Mouse (Mus musculus) kidney, postnatal 0 days (tissue): ENCODE measurements around the gene Slc37a4. TPM values are rescaled to one million over a fixed set of nuclear protein-coding genes. Genes with fewer than 3 reads are reported as not detected.
"Not testable (repeated sequence)": the region's sequence is repeated elsewhere in the genome, so short reads cannot be mapped to it uniquely, and the experiment has no call there.

Source experiments
- ATAC-seq: fragments of 200-750 bp; cut with Nextera tagmentation; replicated peaks from 2 replicates; pipeline ENCODE4 v1.8.0; 2017; ENCODE audit warnings: low read depth, moderate number of reproducible peaks, moderate TSS enrichment, moderate library complexity; ENCODE audit not compliant: low FRiP score
- DNase-seq: peaks from one replicate; pipeline ENCODE4 v3.0.0-alpha.2; 2016; ENCODE audit warnings: low spot score
- H3K27ac ChIP-seq: fragments of 300-500 bp; sonication (generic); 2 replicates; pipeline ENCODE4 v1.5.1; 2014; ENCODE audit warnings: mild to moderate bottlenecking
- H3K27me3 ChIP-seq: fragments of 300-500 bp; sonication (generic); 2 replicates; pipeline ENCODE4 v1.6.1; 2014; ENCODE audit warnings: low read length, mixed read lengths; ENCODE audit not compliant: insufficient read depth
- H3K36me3 ChIP-seq: fragments of 300-500 bp; sonication (generic); 2 replicates; pipeline ENCODE4 v1.6.1; 2014; ENCODE audit warnings: low read length, mixed read lengths; ENCODE audit not compliant: insufficient read depth
- H3K4me1 ChIP-seq: fragments of 300-500 bp; sonication (generic); replicated peaks from 2 replicates; pipeline ENCODE4 v1.6.1; 2014; ENCODE audit warnings: antibody characterized with exemption, low read length, mixed read lengths; ENCODE audit not compliant: insufficient read depth
- H3K4me2 ChIP-seq: fragments of 300-500 bp; sonication (generic); 2 replicates; pipeline ENCODE4 v1.6.1; 2014; ENCODE audit warnings: mild to moderate bottlenecking, low read length, moderate library complexity, mixed read lengths
- H3K4me3 ChIP-seq: fragments of 300-500 bp; sonication (generic); replicated peaks from 2 replicates; pipeline ENCODE4 v1.5.1; 2014; ENCODE audit warnings: low read depth, low read length
- H3K9ac ChIP-seq: fragments of 300-500 bp; sonication (generic); 2 replicates; pipeline ENCODE4 v1.6.1; 2014; ENCODE audit warnings: low read depth, low read length
- H3K9me3 ChIP-seq: fragments of 300-500 bp; sonication (generic); replicated peaks from 2 replicates; pipeline ENCODE4 v1.6.1; 2016; ENCODE audit warnings: low read length, inconsistent platforms, mixed read lengths
- CTCF ChIP-seq: IDR thresholded peaks from 2 replicates; pipeline ENCODE4 v1.5.1; 2016; ENCODE audit warnings: antibody characterized with exemption, low read depth, mild to moderate bottlenecking, moderate library complexity
- WGBS: fragments of 180-500 bp; shearing (Covaris S2); extraction: QIAGEN DNeasy Blood & Tissue Kit; methylation state at CpG from one replicate; pipeline ENCODE4 v1.1.7; 2014; 5-methylcytosine and 5-hydroxymethylcytosine counted together
- polyA plus RNA-seq: library from polyadenylated mRNA; unstranded; fragments of >200 nt; fragmentation: Nextera tagmentation; extraction: Ambion mirVana; gene quantifications from 2 replicates; pipeline ENCODE4 v1.2.1, GENCODE M21; 2015

The Slc37a4 gene
- polyA plus RNA-seq, 1 experiment from 2014 or later = 88.7 TPM

DNA sequence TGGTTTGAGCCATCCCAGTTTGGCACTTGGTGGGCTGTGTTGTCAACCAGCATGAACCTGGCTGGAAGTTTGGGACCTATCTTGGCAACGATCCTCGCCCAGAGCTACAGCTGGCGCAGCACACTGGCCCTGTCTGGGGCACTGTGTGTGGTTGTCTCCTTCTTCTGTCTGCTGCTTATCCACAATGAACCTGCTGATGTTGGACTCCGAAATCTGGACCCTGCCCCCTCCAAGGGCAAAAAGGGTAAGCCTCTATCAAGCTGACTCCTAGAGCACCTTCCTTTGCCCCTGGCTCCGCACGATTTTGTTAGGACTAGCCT lies 3.1 kb downstream of the Slc37a4 start:
- Histone ChIP-seq H3K27ac (0 out of 2 replicates have a peak overlapping the region, but pooled peaks have one; percentile 91), H3K4me1 (peaks cover 11% of the 10 kb centered on the region; the same call in 1 of the 2 replicates), H3K4me2 (peak overlapping the region; percentile 99; the same call in 1 of the 2 replicates), H3K9ac (peak overlapping the region; percentile 44; the same call in 1 of the 2 replicates), H3K4me3 (no peak overlapping the region; the same call in 1 of the 2 replicates), H3K36me3 (peaks cover 44% of the 10 kb centered on the region), H3K9me3 (no peaks in the 10 kb centered on the region), H3K27me3 (no peaks in the 10 kb centered on the region)
- WGBS = 89% methylated on average over 6 of the region's 6 CpGs
- no peak for TF ChIP-seq CTCF
- ATAC-seq = no peak
- DNase-seq = no peak

DNA sequence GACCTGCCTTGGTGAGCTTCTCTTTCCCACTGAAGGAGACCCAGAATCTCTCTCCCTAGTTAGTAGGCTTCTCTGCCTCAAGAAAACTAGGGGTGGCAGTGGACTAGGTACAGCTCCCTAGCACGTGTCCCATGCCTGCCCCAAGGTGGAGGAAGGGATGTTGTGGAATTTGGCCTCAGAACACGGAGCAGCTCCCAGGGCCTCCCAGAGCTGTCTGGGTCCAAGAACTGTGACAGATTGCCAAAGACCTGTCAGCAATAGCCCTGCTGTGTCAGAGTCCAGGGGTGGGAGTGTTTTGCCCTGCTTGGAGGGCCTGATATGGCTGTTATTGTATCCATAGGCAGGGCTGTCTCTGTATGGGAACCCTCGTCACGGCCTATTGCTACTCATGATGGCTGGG lies 4.4 kb downstream of the Slc37a4 start:
- H3K27me3 ChIP-seq = no peaks in the 10 kb centered on the region
- no peak overlapping the region for H3K27ac ChIP-seq
- H3K4me3 ChIP-seq = no peak overlapping the region
- peak; percentile 6; the same call in 1 of the 2 replicates for ATAC-seq
- H3K36me3 ChIP-seq = peaks cover 48% of the 10 kb centered on the region
- H3K4me1 ChIP-seq = peaks cover 11% of the 10 kb centered on the region; the same call in 1 of the 2 replicates
- 69% methylated on average over 4 of the region's 4 CpGs for WGBS
- no peak overlapping the region for H3K4me2 ChIP-seq
- no peak overlapping the region for H3K9ac ChIP-seq
- DNase-seq = peak; percentile 33
- no peak for TF ChIP-seq CTCF
- H3K9me3 ChIP-seq = no peaks in the 10 kb centered on the region

DNA sequence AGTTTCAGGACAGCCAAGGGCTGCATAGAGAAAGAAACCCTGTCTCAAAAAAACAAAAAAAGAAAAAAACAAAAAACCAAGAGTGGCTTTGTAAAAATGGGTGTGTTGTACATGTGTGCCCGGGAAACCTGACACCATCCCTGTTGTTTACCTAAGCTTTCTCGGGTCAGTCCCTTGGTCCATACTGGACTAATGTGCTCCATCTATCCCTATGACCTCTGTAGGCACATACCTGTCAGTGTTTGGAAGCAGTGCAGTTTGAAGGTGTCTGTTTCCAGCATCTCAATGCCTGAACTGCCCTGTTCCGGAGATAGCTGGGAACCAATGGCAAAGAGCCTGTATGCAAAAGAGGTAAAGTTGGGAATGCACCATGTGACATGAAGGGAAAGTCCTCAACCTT lies 8.4 kb downstream of the Slc37a4 start:
- Histone ChIP-seq H3K27ac (no peak overlapping the region), H3K27me3 (no peaks in the 10 kb centered on the region), H3K4me3 (no peak overlapping the region), H3K4me1 (no peaks in the 10 kb centered on the region), H3K9me3 (no peaks in the 10 kb centered on the region), H3K9ac (no peak overlapping the region), H3K36me3 (peaks cover 49% of the 10 kb centered on the region), H3K4me2 (no peak overlapping the region)
- DNase-seq = no peak
- no peak for ATAC-seq
- WGBS = 53% methylated on average over 3 of the region's 3 CpGs
- no peak for TF ChIP-seq CTCF

DNA sequence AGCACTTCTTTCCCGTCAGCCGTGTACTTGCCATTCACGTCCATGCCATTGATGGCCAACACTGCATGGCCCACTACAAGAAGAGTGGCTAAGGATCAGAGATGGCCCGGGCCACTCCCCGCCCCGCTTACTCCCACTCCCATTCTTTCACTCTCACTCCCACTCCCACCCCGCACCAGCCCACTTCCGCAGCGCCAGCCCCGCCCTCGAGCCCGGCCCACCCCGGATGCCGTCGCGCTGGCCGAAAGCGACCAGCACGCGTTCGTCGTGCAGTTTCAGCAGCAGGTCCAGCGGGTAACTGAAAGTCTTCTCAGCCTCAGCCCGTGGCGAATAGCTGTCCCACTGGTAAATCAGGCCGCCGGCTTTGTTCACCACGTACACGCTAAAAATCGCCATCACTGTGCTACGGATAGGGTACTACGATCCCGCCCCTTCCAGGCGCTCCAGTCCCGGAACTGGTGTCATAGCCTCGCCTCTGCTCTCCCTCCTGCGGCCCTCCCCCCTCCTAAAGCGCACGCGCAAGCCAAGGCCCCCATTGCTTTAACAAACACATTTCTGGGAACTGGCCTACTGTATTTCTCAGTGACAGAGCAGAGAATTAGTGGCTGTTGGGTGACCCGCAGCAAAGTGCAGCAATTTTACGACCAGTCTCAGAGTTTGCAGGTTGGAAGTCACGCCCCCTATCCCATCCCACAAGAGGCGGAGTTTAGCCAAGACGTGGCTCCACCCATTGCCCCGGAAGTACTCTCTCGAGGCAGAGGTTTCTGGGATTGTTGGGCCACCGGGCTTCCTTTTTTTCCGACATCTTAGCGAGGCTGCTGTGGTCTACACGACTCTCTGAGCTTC lies 10.5 kb downstream of the Slc37a4 start, which contains the start of the genes Rps25 and Trappc4:
Gene Rps25, plus strand, starts transcription at position 234 of the 846 bp plus-strand sequence.
Gene Trappc4, minus strand, starts transcription at position 695 of the 846 bp plus-strand sequence.
- H3K27ac ChIP-seq = peak within 1 kb of the TSS; percentile 93
- peak within 1 kb of the TSS; percentile 76 for H3K4me3 ChIP-seq
- TF ChIP-seq CTCF = 0 out of 2 replicates have a peak, but pooled peaks have one; percentile 27
- H3K4me1 ChIP-seq = no peaks in the 10 kb centered on the region
- DNase-seq = peak; percentile 99
- peak within 1 kb of the TSS; percentile 71 for H3K4me2 ChIP-seq
- peaks cover 53% of the 10 kb centered on the region for H3K36me3 ChIP-seq
- no peaks in the 10 kb centered on the region for H3K27me3 ChIP-seq
- no peaks in the 10 kb centered on the region for H3K9me3 ChIP-seq
- peak within 1 kb of the TSS; percentile 82 for H3K9ac ChIP-seq
- under 1% methylated on average over 51 of the region's 51 CpGs for WGBS
- peak; percentile 94 for ATAC-seq

DNA sequence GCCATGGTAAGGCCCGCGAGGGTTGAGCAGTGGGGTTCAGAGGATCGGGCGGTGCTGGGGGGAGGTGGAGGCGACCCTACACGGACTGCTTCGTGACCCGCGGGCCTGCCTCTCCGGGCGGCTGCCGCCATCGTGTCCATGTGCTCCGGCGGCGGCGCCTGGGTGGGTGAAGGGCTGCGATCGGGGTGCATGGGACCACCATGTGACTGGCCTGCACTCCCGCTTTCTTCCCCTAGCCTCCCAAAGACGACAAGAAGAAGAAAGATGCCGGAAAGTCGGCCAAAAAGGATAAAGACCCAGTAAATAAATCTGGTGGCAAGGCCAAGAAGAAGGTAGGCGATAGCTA lies 11.1 kb downstream of the Slc37a4 start:
- Histone ChIP-seq H3K9me3 (no peaks in the 10 kb centered on the region), H3K4me1 (no peaks in the 10 kb centered on the region), H3K4me2 (peak overlapping the region; percentile 71), H3K27me3 (no peaks in the 10 kb centered on the region), H3K27ac (peak overlapping the region; percentile 93), H3K4me3 (peak overlapping the region; percentile 76), H3K9ac (peak overlapping the region; percentile 82), H3K36me3 (peaks cover 53% of the 10 kb centered on the region)
- TF ChIP-seq CTCF = no peak
- under 1% methylated on average over 24 of the region's 24 CpGs for WGBS
- ATAC-seq (no peak), DNase-seq (no peak)

DNA sequence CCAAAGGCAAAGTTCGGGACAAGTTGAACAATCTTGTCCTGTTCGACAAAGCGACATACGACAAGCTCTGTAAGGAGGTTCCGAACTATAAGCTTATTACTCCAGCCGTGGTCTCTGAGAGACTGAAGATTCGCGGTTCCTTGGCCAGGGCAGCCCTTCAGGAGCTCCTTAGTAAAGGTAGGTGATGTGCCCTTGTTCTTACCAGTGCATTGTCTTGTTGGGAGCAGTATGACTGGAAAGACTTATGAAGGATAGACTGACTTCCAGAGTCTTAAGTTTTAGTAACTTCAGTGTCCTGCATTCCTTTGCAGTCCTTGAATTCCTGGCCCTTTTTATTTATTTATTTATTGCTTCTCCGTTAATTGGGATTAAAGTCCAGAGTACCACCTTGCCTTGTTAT lies 12.0 kb downstream of the Slc37a4 start:
- not testable (repeated sequence) for DNase-seq, H3K9me3 ChIP-seq, H3K27ac ChIP-seq, H3K4me1 ChIP-seq, ATAC-seq, H3K27me3 ChIP-seq
- Histone ChIP-seq H3K4me2 (peak overlapping the region; percentile 71), H3K9ac (peak overlapping the region; percentile 82; the same call in 1 of the 2 replicates), H3K4me3 (peak overlapping the region; percentile 76; the same call in 1 of the 2 replicates), H3K36me3 (peaks cover 51% of the 10 kb centered on the region)
- WGBS = 76% methylated on average over 9 of the region's 9 CpGs
